Mouse (Mus musculus): ENCODE measurements at regions not wholly inside any gene's neighbourhood (a gene's known extent, or its start where the extent isn't known, plus 50 kb on each side); places are given as distances from the start of the nearest gene placed in this dataset.

DNA sequence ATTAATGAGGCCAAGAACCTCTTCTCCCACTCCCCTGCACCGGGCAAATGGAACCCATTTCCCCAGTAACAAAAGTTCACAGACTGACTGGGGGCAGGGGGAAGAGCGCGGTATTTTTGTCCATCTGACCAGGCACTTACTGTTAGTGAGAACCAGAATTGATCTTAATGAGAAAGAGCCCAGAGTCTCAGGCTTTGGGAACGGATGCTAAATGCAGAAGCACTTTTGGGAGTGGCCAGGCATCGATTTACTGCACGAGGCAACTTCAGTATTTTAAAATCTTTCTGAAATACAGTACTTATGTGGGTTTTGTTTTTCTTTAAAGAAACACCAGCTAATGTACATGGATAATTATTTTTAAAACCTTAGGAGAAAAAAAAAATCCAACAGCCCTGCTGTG is 51.0 kb upstream of the Foxn3 start:
- no peak for TF ChIP-seq GATA1 (IDR thresholded peaks at IDR 0.05; ENCODE audit: low read length)
- TF ChIP-seq TAL1 (IDR thresholded peaks at IDR 0.05; ENCODE audit: low read length), result no peak

Measured in erythroblast, embryonic 14.5 days (primary cell).